ENCODE assay signal across 22 mouse cellular contexts in the genomic region with DNA sequence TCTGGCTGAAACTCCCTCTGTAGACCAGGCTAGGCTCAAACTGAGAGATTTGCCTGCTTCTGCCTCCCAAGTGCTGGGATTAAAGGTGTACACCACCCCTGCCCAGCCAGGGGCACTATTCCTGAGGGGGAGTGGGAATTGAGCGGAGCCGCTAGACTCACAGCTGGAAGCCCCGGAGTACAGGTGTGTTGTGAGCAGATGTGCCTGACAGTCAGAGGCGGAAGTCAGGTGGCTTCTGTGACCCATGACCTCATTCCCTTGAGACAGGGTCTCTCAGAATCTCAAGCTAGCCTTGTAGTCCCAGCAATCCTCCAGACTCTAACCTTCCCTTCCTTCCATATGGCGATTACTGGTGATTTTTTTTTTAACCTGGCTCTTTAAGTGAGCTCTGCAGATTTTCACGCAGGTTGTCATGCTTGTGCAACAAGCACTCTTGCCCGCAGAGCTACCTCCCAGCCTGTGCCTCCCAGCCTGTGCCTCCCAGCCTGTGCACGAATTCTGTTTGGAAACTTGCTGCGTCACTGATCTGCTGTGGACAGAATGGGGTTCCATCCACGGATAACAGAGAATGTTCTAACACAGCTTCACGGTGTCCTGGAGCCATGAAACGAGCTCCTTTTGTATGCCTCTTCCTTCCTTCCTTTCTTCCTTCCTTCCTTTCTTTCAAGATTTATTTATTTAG. TPM values are rescaled to one million over a fixed set of nuclear protein-coding genes. Genes with fewer than 3 reads are reported as not detected.
DNase-seq lines count a peak whose midpoint lies in the region; ATAC-seq and TF ChIP-seq lines count a peak whose summit lies in the region.
"Had no signal": no experiment of that assay in that cellular context is flagged by ENCODE, and none has a peak within 500 bp of the region (broad histone marks: within the 10 kb centered on the region; RNA-seq: fewer than 3 reads in every experiment).

No protein-coding gene starts in this region.

- no peak for DNase-seq in limb, embryonic 10.5 days (ENCODE audit: low spot score)
- DNase-seq in liver, embryonic 14.5 days (ENCODE audit: low read depth in 3 of 3, low spot score in 3 of 3): no peak
- no peak for DNase-seq in adrenal gland, adult (ENCODE audit: inconsistent age in 2 of 2, low spot score in 1 of 2)
- no peak for DNase-seq in kidney, postnatal 14 days
- DNase-seq: cerebellum, adult 11 months; heart, adult 18-20 months; kidney, adult 9 months; lung, adult 2 months; thymus, postnatal 4 days had no signal

- ATAC-seq in limb, embryonic 12.5 days (ENCODE audit: insufficient number of reproducible peaks, insufficient read depth, low FRiP score, low TSS enrichment, low read depth): no peak
- ATAC-seq in erythroblast, adult 5-6 weeks (replicated peaks; ENCODE audit: low FRiP score, poor library complexity, severe bottlenecking): peak; percentile 46; the same call in 1 of the 2 replicates
- ATAC-seq in liver, embryonic 14.5 days (ENCODE audit: insufficient read depth): peak; percentile 76
- ATAC-seq in megakaryocyte-erythroid progenitor cell, adult 5-6 weeks (replicated peaks; ENCODE audit: low FRiP score, low TSS enrichment, poor library complexity, severe bottlenecking): no peak
- ATAC-seq: forebrain, embryonic 13.5 days had no signal

- WGBS in limb, embryonic 12.5 days: 70% methylated on average over 12 of the region's 12 CpGs
- WGBS in limb, embryonic 10.5 days: 80% methylated on average over 12 of the region's 12 CpGs
- 43% methylated on average over 12 of the region's 12 CpGs for WGBS in liver, embryonic 14.5 days (ENCODE audit: insufficient replicate concordance)

- TF ChIP-seq EP300 in ES-Bruce4 (IDR thresholded peaks at IDR 0.05; ENCODE audit: insufficient read depth, low read depth, low read length): 0 out of 2 replicates have a peak, but pooled peaks have one; percentile 40
- peak; percentile 70 for TF ChIP-seq EP300 in liver, embryonic 14.5 days (IDR thresholded peaks at IDR 0.05; ENCODE audit: low read depth)

- TF ChIP-seq POLR2A in ES-Bruce4 (IDR thresholded peaks at IDR 0.05; ENCODE audit: insufficient read depth, low read length): no peak

- TF ChIP-seq CTCF in ES-Bruce4 (IDR thresholded peaks at IDR 0.05; ENCODE audit: low read depth, low read length): no peak
- TF ChIP-seq CTCF in liver, embryonic 14.5 days (IDR thresholded peaks at IDR 0.05; ENCODE audit: low read depth): no peak

- H3K27ac ChIP-seq in limb, embryonic 12.5 days: 0 out of 2 replicates have a peak overlapping the region, but pooled peaks have one; percentile 17
- no peak overlapping the region for H3K27ac ChIP-seq in limb, embryonic 10.5 days
- no peak overlapping the region for H3K27ac ChIP-seq in ES-Bruce4 (ENCODE audit: insufficient read depth, low read length)
- peak overlapping the region; percentile 86 for H3K27ac ChIP-seq in liver, embryonic 14.5 days
- H3K27ac ChIP-seq: embryonic facial prominence, embryonic 12.5 days; forebrain, embryonic 13.5 days; layer of hippocampus, adult 2 months had no signal

- H3K9ac ChIP-seq in limb, embryonic 12.5 days (replicated peaks): no peak overlapping the region
- H3K9ac ChIP-seq in ES-Bruce4 (ENCODE audit: low read depth, poor library complexity, severe bottlenecking): no peak overlapping the region
- peak overlapping the region; percentile 55 for H3K9ac ChIP-seq in liver, embryonic 14.5 days (replicated peaks)
- H3K9ac ChIP-seq: embryonic facial prominence, embryonic 12.5 days; forebrain, embryonic 13.5 days had no signal

- H3K4me2 ChIP-seq in limb, embryonic 12.5 days: no peak overlapping the region
- H3K4me2 ChIP-seq in liver, embryonic 14.5 days (ENCODE audit: low read depth): peak overlapping the region; percentile 37
- H3K4me2 ChIP-seq: embryonic facial prominence, embryonic 12.5 days; forebrain, embryonic 13.5 days had no signal

- H3K4me1 ChIP-seq in limb, embryonic 12.5 days (replicated peaks): no peaks in the 10 kb centered on the region
- H3K4me1 ChIP-seq in limb, embryonic 10.5 days: peaks cover 10% of the 10 kb centered on the region; the same call in 1 of the 2 replicates
- H3K4me1 ChIP-seq in ES-Bruce4 (ENCODE audit: control insufficient read depth, insufficient read depth, low read length): peaks cover 5% of the 10 kb centered on the region
- H3K4me1 ChIP-seq in liver, embryonic 14.5 days (replicated peaks; ENCODE audit: control insufficient read depth in 2 of 2, insufficient read depth in 2 of 2, low read length in 1 of 2): peaks cover 32 to 59% of the 10 kb centered on the region in 2 experiments
- H3K4me1 ChIP-seq: embryonic facial prominence, embryonic 12.5 days; forebrain, embryonic 13.5 days had no signal

- no peak overlapping the region for H3K4me3 ChIP-seq in limb, embryonic 12.5 days (replicated peaks)
- H3K4me3 ChIP-seq in limb, embryonic 10.5 days: no peak overlapping the region
- H3K4me3 ChIP-seq in ES-Bruce4 (ENCODE audit: low read depth, low read length): no peak overlapping the region
- H3K4me3 ChIP-seq in liver, embryonic 14.5 days (ENCODE audit: insufficient read depth in 1 of 2, low read depth in 2 of 2, low read length in 2 of 2): no peak overlapping the region
- H3K4me3 ChIP-seq: embryonic facial prominence, embryonic 12.5 days; forebrain, embryonic 13.5 days; layer of hippocampus, adult 2 months had no signal

- no peaks in the 10 kb centered on the region for H3K27me3 ChIP-seq in limb, embryonic 12.5 days
- no peaks in the 10 kb centered on the region for H3K27me3 ChIP-seq in limb, embryonic 10.5 days (ENCODE audit: low read depth, poor library complexity, severe bottlenecking)
- no peaks in the 10 kb centered on the region for H3K27me3 ChIP-seq in ES-Bruce4 (ENCODE audit: control insufficient read depth, insufficient read depth, low read length, poor library complexity, severe bottlenecking)
- H3K27me3 ChIP-seq in liver, embryonic 14.5 days (ENCODE audit: control insufficient read depth, insufficient read depth, low read length): no peaks in the 10 kb centered on the region
- H3K27me3 ChIP-seq: embryonic facial prominence, embryonic 12.5 days; forebrain, embryonic 13.5 days had no signal

- H3K9me3 ChIP-seq in limb, embryonic 12.5 days: no peaks in the 10 kb centered on the region
- no peaks in the 10 kb centered on the region for H3K9me3 ChIP-seq in limb, embryonic 10.5 days (replicated peaks)
- no peaks in the 10 kb centered on the region for H3K9me3 ChIP-seq in ES-Bruce4 (replicated peaks; ENCODE audit: control insufficient read depth, insufficient read depth, low read length, poor library complexity, severe bottlenecking)
- no peaks in the 10 kb centered on the region for H3K9me3 ChIP-seq in liver, embryonic 14.5 days (ENCODE audit: control insufficient read depth, low read length)
- H3K9me3 ChIP-seq: embryonic facial prominence, embryonic 12.5 days; forebrain, embryonic 13.5 days had no signal

- H3K36me3 ChIP-seq in limb, embryonic 12.5 days: no peaks in the 10 kb centered on the region
- H3K36me3 ChIP-seq in limb, embryonic 10.5 days: no peaks in the 10 kb centered on the region
- no peaks in the 10 kb centered on the region for H3K36me3 ChIP-seq in ES-Bruce4 (ENCODE audit: control insufficient read depth, insufficient read depth, low read length, poor library complexity, severe bottlenecking)
- no peaks in the 10 kb centered on the region for H3K36me3 ChIP-seq in liver, embryonic 14.5 days (replicated peaks; ENCODE audit: control insufficient read depth, insufficient read depth, low read depth)
- H3K36me3 ChIP-seq: embryonic facial prominence, embryonic 12.5 days had no signal

RNA-seq across cellular contexts. Expression of gene Pim1, which starts 18.5 kb away (rescaled TPM):
- 21.4 and 24.2 TPM in 2 replicates for polyA plus RNA-seq in limb, embryonic 12.5 days (2016; fragmentation: Nextera tagmentation; extraction: Ambion mirVana)
- 27.4 and 31.0 TPM in 2 replicates for polyA plus RNA-seq in limb, embryonic 10.5 days (2016; fragmentation: Nextera tagmentation; extraction: Ambion mirVana)
- polyA plus RNA-seq in ES-Bruce4 (2011; ENCODE audit: insufficient read depth, insufficient read length, low read depth, missing spikeins): 348 and 350 TPM in 2 replicates
- 342 and 357 TPM in 2 replicates for total RNA-seq in erythroblast, adult 5-6 weeks (2015; ENCODE audit: low replicate concordance)
- total RNA-seq in erythroblast, adult 5-6 weeks (2017; ENCODE audit: low replicate concordance): 725 and 933 TPM in 2 replicates
- 61.4 and 64.5 TPM in 2 replicates for polyA plus RNA-seq in liver, embryonic 14.5 days (2012; rRNA removed)
- 60.4 and 69.9 TPM in 2 replicates for polyA plus RNA-seq in liver, embryonic 14.5 days (2014; fragmentation: Nextera tagmentation; extraction: Ambion mirVana)
- 33.2 and 48.8 TPM in 2 replicates for total RNA-seq in megakaryocyte-erythroid progenitor cell, adult 5-6 weeks (2014; fragmentation: Nextera tagmentation)
- total RNA-seq in megakaryocyte-erythroid progenitor cell, adult 5-6 weeks (2017): 96.9 and 106 TPM in 2 replicates

RNA-seq across cellular contexts. Expression of gene Gm17657, which starts 40.4 kb away (rescaled TPM):
- not detected in 2 replicates for polyA plus RNA-seq in limb, embryonic 12.5 days (2016; fragmentation: Nextera tagmentation; extraction: Ambion mirVana)
- not detected in 2 replicates for polyA plus RNA-seq in limb, embryonic 10.5 days (2016; fragmentation: Nextera tagmentation; extraction: Ambion mirVana)
- polyA plus RNA-seq in ES-Bruce4 (2011; ENCODE audit: insufficient read depth, insufficient read length, low read depth, missing spikeins): 1.6 and 2.4 TPM in 2 replicates
- 2.9 TPM in 1 of 2 replicates, not detected in the other for total RNA-seq in erythroblast, adult 5-6 weeks (2015; ENCODE audit: low replicate concordance)
- total RNA-seq in erythroblast, adult 5-6 weeks (2017; ENCODE audit: low replicate concordance): not detected in 2 replicates
- not detected in 2 replicates for polyA plus RNA-seq in liver, embryonic 14.5 days (2012; rRNA removed)
- not detected in 2 replicates for polyA plus RNA-seq in liver, embryonic 14.5 days (2014; fragmentation: Nextera tagmentation; extraction: Ambion mirVana)
- not detected in 2 replicates for total RNA-seq in megakaryocyte-erythroid progenitor cell, adult 5-6 weeks (2014; fragmentation: Nextera tagmentation)
- not detected in 2 replicates for total RNA-seq in megakaryocyte-erythroid progenitor cell, adult 5-6 weeks (2017)
- total RNA-seq: adrenal gland, adult 18-20 months; gastrocnemius, adult 18-20 months; heart, adult 18-20 months; hematopoietic stem cell, adult 5-6 weeks; layer of hippocampus, adult 2 months; monocyte, adult 5-6 weeks had no signal
- polyA plus RNA-seq: embryonic facial prominence, embryonic 12.5 days; forebrain, embryonic 13.5 days; lung, adult 2 months; neural tube, embryonic 14.5 days; small intestine, adult 2 months had no signal

RNA-seq across cellular contexts. Expression of gene Tbc1d22b, which starts 40.5 kb away (rescaled TPM):
- 16.3 and 22.5 TPM in 2 replicates for polyA plus RNA-seq in limb, embryonic 12.5 days (2016; fragmentation: Nextera tagmentation; extraction: Ambion mirVana)
- 20.9 and 22.4 TPM in 2 replicates for polyA plus RNA-seq in limb, embryonic 10.5 days (2016; fragmentation: Nextera tagmentation; extraction: Ambion mirVana)
- 20.8 and 21.8 TPM in 2 replicates for polyA plus RNA-seq in ES-Bruce4 (2011; ENCODE audit: insufficient read depth, insufficient read length, low read depth, missing spikeins)
- 3.7 and 4.4 TPM in 2 replicates for total RNA-seq in erythroblast, adult 5-6 weeks (2015; ENCODE audit: low replicate concordance)
- 0.51 and 1.3 TPM in 2 replicates for total RNA-seq in erythroblast, adult 5-6 weeks (2017; ENCODE audit: low replicate concordance)
- polyA plus RNA-seq in liver, embryonic 14.5 days (2012; rRNA removed): 3.3 and 3.6 TPM in 2 replicates
- 2.3 and 2.9 TPM in 2 replicates for polyA plus RNA-seq in liver, embryonic 14.5 days (2014; fragmentation: Nextera tagmentation; extraction: Ambion mirVana)
- 15.0 TPM in 2 replicates for total RNA-seq in megakaryocyte-erythroid progenitor cell, adult 5-6 weeks (2014; fragmentation: Nextera tagmentation)
- total RNA-seq in megakaryocyte-erythroid progenitor cell, adult 5-6 weeks (2017): 3.7 and 4.6 TPM in 2 replicates

RNA-seq across cellular contexts. Expression of gene Tmem217, which starts 43.1 kb away (rescaled TPM):
- polyA plus RNA-seq in limb, embryonic 12.5 days (2016; fragmentation: Nextera tagmentation; extraction: Ambion mirVana): 1.8 and 2.4 TPM in 2 replicates
- polyA plus RNA-seq in limb, embryonic 10.5 days (2016; fragmentation: Nextera tagmentation; extraction: Ambion mirVana): 0.90 and 0.97 TPM in 2 replicates
- not detected in 2 replicates for polyA plus RNA-seq in ES-Bruce4 (2011; ENCODE audit: insufficient read depth, insufficient read length, low read depth, missing spikeins)
- not detected in 2 replicates for total RNA-seq in erythroblast, adult 5-6 weeks (2015; ENCODE audit: low replicate concordance)
- total RNA-seq in erythroblast, adult 5-6 weeks (2017; ENCODE audit: low replicate concordance): not detected in 2 replicates
- polyA plus RNA-seq in liver, embryonic 14.5 days (2012; rRNA removed): 0.09 TPM in 1 of 2 replicates, not detected in the other
- polyA plus RNA-seq in liver, embryonic 14.5 days (2014; fragmentation: Nextera tagmentation; extraction: Ambion mirVana): not detected in 2 replicates
- total RNA-seq in megakaryocyte-erythroid progenitor cell, adult 5-6 weeks (2014; fragmentation: Nextera tagmentation): not detected in 2 replicates
- not detected in 2 replicates for total RNA-seq in megakaryocyte-erythroid progenitor cell, adult 5-6 weeks (2017)
- total RNA-seq: adrenal gland, adult 18-20 months; gastrocnemius, adult 18-20 months; heart, adult 18-20 months; hematopoietic stem cell, adult 5-6 weeks; layer of hippocampus, adult 2 months; monocyte, adult 5-6 weeks had no signal

Comparison
In these comparisons a context has a peak if more than half of its experiments do, and no peak if none do; other contexts are left out.
1. H3K27ac ChIP-seq: peak in limb, embryonic 12.5 days (single experiment) and liver, embryonic 14.5 days (single experiment); none in limb, embryonic 10.5 days (single experiment) and ES-Bruce4 (single experiment).
2. ATAC-seq: peak in erythroblast, adult 5-6 weeks (single experiment) and liver, embryonic 14.5 days (single experiment); none in limb, embryonic 12.5 days (single experiment) and megakaryocyte-erythroid progenitor cell, adult 5-6 weeks (single experiment).